Mouse (Mus musculus) erythroblast, adult 5-6 weeks (primary cell): ENCODE measurements around the gene Tuba1a. TPM values are rescaled to one million over a fixed set of nuclear protein-coding genes. Genes with fewer than 3 reads are reported as not detected.
"Not testable (repeated sequence)": the region's sequence is repeated elsewhere in the genome, so short reads cannot be mapped to it uniquely, and the experiment has no call there.

Source experiments
- ATAC-seq: replicated peaks from 2 replicates; pipeline ENCODE4 v1.8.0; 2016; ENCODE audit warnings: moderate number of reproducible peaks, mild to moderate bottlenecking, moderate TSS enrichment, inconsistent platforms; ENCODE audit not compliant: poor library complexity, low FRiP score, severe bottlenecking
- total RNA-seq, 2 experiments: library from RNA; stranded (forward) in 1 of 2; stranded (reverse) in 1 of 2; fragments of 150-400 nt in 1 of 2; fragments of 200-764, 138-1000 nt in 1 of 2; gene quantifications; 2 replicates each; pipeline versions ENCODE4 v1.2.3 to v1.2.4; 2015 to 2017; ENCODE audit warnings: low replicate concordance in 2 of 2

Gene Tuba1a
- total RNA-seq, 2 experiments from 2014 or later, result 5.9 to 19.6 TPM

- ATAC-seq, result no peak
Measured at GRCm38 (mm10) chr15:98985982-98986715, 32.6 kb upstream of the Tuba1a start.

- peak; percentile 85 for ATAC-seq
Measured at GRCm38 (mm10) chr15:98985240-98985981, 31.9 kb upstream of the Tuba1a start.

GRCm38 (mm10) chr15:98984681-98985080 lies 31.2 kb upstream of the Tuba1a start:
- no peak for ATAC-seq

- ATAC-seq, result no peak
Measured at GRCm38 (mm10) chr15:98983431-98984081, 30.1 kb upstream of the Tuba1a start.

GRCm38 (mm10) chr15:98982100-98982499 lies 28.6 kb upstream of the Tuba1a start:
- ATAC-seq, result no peak

- no peak for ATAC-seq
Measured at GRCm38 (mm10) chr15:98980012-98980614, 26.6 kb upstream of the Tuba1a start.

GRCm38 (mm10) chr15:98978409-98979172 lies 25.1 kb upstream of the Tuba1a start:
- ATAC-seq, result no peak

- no peak for ATAC-seq
Measured at GRCm38 (mm10) chr15:98977759-98978408, 24.4 kb upstream of the Tuba1a start.

GRCm38 (mm10) chr15:98976763-98977758 lies 23.6 kb upstream of the Tuba1a start:
- ATAC-seq, result no peak

GRCm38 (mm10) chr15:98973015-98973614 lies 19.6 kb upstream of the Tuba1a start:
- ATAC-seq, result no peak

GRCm38 (mm10) chr15:98971576-98972320 lies 18.2 kb upstream of the Tuba1a start:
- not testable (repeated sequence) for ATAC-seq

- no peak for ATAC-seq
Measured at GRCm38 (mm10) chr15:98971111-98971510, 17.6 kb upstream of the Tuba1a start.

- no peak for ATAC-seq
Measured at GRCm38 (mm10) chr15:98969372-98970101, 16.0 kb upstream of the Tuba1a start.

GRCm38 (mm10) chr15:98968701-98969371 lies 15.3 kb upstream of the Tuba1a start:
- no peak for ATAC-seq

GRCm38 (mm10) chr15:98959531-98959930 lies 6.0 kb upstream of the Tuba1a start:
- no peak for ATAC-seq
